Mouse (Mus musculus): ENCODE measurements around the gene Unk.

Gene Unk

DNA sequence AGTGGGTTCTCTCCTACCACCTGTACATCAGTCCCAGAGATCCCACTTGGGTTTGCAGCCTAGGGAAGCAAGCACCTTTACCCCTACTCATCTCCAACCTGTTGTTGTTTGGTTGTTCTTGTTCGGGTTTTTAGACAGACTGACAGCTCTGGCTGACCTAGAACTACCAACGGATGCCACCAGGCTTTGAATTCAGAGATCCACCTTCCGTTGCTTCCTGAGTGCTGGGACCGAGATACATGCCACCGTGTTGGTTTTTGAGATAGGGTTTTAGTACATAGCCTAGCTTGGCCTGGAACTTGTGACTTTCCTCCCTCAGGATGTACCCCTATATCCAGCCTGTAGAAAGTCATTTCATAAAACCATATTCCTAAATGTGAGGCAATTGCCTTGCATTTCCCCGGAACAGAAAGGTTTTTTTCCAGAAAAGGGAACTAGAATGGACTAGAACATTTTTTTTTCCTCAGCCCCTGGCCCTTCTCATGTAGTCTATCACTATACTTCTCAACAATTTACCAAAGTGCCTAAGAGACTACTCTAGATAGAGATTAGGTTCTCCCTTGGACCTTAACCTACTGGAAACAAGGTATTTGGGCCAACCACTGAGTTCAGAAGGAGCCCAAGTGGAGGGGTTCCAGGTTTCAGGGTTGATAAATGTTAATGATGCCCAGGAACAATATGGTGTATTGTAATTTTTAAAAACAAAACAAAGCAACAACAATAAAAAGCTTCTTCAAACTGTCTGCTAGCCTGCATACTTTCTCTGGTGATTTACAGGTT is 846 bp upstream of the Unk start:
- DNase-seq (ENCODE audit: low spot score in 2 of 2): no peak

DNA sequence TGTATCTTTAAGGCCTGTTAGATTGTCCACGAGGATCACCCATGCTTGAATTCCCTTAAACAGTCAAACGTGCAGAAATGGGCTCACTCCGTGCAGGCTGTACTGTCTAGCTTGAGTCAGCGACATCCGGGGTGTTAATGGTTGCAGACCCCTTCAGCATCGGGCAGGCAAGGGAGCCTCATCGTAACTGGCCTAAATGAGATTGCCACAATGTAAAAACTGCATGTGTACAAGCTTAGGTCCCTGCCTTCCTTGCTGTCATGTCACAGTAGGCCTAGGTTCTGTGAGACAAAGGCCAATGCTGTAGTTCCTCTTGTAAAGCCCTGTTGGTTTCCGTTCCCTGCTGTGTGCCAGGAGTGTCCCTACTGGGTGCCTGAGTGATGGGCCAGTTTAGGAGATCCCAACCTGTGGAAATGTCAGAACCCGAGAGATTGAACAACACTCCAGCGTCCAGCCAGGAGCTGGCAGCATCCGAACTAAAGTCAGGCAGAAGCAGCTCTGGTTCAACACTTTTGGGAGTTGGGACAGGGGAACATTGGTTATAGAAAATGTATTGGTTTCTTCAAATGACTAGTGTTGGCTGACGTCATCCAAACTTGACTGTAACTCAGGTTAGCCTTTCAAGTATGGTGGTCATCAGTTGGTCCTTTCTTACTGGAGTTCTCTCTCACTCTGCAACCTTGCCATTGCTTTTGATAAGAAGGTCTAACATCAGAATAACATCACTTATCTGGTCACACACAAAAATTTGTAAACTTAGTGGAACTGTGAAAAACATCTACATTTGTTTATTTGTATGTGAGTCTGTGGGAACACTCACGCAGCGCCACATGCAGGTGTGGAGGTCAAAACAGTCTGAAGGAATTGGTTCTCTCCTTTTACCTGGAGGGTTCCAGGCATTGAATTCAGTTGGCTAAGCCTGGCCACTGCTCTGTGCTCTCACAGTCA is 1.1 kb downstream of the Unk start:
- DNase-seq (ENCODE audit: low spot score in 2 of 2): peak; percentile 60 to 68

DNA sequence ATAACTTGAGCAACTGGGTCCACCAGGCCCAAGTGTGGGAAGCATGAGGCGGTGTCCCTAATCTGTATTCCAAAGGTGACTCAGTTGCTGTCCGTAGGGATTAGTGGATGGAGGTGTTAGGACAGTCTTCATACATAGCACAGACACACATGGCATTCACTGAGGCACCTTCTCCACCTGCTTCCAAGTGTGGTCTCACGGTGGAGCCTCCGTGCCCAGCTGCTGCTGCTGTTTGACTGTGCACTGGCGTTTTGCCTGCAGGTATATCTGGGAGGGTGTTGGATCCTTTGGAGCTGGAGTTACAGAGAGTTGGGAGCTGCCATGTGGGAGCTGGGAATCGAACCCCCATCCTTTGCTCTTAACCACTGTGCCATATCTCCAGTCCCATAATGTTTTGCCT is 4.5 kb downstream of the Unk start:
- no peak for DNase-seq (ENCODE audit: low spot score in 2 of 2)

DNA sequence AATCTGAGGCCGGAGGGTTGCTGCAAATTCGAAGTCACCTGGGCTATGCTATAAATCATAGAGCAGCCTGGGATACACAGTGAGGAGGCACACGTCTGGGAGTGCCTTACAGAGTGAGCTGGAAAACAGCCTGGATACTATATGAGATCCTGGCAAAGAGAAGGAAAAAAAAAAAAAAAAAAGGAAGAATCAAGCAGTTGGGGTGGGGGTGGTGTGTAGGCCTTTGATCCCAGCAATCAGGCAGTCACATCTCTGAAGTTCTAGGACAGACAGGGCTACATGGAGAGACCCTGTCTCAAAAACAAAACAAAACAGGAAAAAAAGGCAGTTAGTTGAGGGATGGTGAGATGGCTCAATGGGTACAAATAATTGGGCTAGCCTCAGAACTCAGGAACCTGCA is 6.5 kb downstream of the Unk start:
- DNase-seq (ENCODE audit: low spot score in 2 of 2): no peak

DNA sequence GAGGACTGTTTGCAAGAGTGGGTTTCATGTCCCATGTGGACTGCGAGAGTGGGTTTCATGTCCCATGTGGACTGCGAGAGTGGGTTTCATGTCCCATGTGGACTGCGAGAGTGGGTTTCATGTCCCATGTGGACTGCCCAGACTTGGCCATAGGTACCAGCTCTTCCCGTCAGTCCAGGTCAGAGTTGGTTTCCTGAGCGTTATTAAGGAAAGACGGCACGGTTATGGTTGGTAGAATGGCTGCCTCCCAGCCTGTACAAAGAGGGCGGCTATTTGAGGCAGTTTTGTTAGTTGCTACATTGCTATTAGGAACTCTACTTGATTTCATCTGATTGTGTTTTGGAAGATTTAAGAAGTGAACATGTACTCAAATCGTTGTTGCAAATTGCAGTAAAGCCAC is 7.7 kb downstream of the Unk start:
- DNase-seq (ENCODE audit: low spot score in 2 of 2): no peak

DNA sequence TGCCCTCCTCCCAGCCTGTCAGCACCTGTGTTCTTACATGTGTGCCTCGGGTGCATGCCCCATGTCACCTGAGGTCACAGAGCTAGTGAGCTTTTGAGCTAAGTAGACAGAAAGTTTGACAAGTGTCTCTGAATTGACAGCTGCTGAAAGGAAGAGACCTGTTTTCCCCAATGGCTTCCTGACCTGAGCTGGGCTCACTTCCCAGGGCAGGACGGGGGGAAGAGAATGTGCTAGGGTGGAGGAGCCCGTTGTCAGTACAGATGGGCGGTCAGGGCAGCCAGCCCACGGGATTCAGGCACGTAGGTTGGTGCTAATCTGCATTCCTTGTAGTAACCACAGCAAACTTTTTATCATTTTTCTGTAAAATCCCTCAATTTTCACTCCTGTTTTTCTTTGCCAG is 10.5 kb downstream of the Unk start:
- DNase-seq (ENCODE audit: low spot score in 2 of 2): no peak

DNA sequence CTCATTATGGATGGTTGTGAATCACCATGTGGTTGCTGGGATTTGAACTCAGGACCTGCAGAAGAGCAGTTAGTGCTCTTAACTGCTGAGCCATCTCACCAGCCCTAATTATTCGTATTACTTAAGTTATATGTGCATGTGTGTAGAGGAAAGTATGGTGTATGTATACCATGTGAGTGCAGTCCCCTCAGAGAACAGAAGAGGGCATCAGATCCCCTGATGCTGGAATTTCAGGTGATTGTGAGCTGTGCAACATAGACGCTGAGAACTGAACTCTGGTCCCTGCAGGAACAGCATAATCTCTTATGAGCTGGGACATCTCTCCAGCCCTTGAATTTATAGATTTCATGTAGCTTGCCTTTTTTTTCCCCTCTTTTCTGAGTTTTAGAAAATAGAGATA is 11.7 kb downstream of the Unk start:
- DNase-seq (ENCODE audit: low spot score in 2 of 2): no peak

DNA sequence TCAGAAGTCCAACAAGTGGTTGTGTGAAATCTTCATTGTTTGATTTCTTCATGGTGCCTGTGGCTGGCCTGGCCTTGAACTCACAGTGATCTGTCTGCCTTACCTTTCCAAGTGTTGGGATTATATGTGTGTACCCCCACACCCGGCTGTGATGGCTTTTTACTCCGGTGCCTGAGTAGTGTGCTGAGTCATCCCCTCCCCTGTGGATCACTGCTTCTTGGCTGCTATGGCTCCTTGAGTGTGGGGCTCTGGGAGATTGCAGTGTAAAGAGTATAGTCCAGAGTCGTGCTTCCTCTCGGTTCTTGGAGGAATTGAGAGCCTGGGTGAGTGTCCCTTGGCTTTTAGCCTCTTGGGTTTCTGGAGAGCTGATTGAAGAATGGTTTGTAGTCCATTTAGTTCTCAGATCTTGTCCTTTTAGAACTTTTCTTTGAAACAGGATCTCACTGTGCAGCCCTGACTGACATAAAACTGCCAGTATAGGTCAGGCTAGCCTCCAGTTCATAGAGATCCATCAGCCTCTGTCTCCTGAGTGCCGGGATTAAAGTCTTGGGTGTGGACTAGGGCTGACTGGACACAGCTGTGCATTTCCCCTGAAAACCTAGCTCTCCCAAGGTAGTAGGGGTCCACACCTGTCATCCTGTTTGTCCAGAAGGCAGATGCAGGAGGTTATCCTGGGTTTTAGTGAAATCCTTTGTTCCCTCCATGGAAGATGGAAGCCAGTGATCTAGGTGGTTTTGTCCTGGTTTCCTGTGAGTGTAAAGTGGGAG is 12.4 kb downstream of the Unk start:
- DNase-seq (ENCODE audit: low spot score in 2 of 2): no peak

DNA sequence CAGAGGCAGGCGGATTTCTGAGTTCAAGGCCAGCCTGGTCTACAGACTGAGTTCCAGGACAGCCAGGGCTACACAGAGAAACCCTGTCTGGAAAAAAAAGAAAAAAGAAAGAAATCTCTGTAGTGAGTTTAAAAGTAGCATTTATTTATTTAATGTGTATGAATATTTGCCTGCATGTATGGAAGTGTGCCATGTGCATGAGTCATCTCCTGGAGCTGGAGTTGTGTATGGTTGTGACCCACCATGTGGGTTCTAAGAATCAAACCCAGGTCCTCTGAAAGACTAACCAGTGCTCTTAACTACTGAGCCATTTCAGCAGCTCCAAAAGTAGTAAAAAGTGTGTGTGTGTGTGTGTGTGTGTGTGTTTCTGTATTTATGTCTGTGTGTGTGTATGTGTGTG is 13.2 kb downstream of the Unk start:
- no peak for DNase-seq (ENCODE audit: low spot score in 2 of 2)

DNA sequence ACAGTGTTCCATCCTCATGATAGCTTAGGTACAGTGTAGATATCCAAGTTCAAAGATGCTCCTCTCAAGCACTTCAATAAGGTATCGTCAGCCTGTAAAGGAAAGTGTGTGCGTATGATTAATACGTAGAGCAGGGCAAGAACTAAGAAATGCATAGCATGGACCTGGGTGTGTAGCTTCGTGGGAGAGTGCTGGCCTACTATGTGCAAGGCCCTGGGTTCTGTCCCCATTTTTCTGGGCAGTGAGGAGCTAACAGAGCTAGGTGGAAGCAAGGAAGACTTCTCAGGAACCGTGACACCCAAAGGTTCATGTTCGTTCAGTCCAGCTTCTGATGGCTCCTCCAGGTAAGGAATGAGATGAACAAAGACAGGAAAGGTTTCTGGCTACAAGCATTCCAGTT is 15.1 kb downstream of the Unk start:
- no peak for DNase-seq (ENCODE audit: low spot score in 2 of 2)

DNA sequence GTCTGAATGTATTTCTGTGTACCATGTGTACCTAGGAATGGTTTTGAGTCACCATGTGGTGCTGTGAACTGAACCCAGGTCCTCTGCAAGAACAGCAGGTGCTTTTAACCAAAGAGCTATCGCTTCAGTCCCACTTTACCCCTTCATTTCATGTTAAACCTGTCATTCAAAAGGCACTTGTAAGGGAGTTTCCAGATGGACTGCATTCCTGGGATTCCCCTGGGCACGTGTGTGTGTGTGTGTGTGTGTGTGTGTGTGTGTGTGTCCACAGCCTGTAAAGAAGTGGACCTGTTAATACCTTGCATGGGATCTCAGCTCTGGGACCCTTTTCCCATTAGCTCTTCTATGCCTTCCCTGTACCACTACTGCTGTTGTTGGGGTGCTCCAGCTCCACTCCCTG is 19.5 kb downstream of the Unk start:
- no peak for DNase-seq (ENCODE audit: low spot score in 2 of 2)

DNA sequence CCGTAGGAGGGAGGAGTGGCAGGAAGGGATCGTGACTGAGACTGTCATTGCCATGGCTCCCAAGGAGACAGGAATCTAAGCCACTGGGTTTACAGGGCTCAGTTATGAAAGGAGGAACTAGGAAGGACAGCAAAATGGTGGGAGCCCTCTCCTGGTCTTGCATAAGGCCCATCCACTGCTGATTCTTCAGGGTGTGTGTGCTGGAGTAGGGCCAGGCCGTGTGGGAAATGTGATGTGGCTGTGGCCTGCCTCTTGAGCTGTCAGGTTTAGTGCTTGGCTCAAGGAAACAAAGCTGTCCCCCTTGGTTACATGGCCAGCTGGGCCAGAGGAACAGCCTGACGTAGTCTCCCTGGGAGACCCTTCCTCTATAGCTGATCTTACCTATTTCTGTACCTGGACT is 20.1 kb downstream of the Unk start:
- no peak for DNase-seq (ENCODE audit: low spot score in 2 of 2)

DNA sequence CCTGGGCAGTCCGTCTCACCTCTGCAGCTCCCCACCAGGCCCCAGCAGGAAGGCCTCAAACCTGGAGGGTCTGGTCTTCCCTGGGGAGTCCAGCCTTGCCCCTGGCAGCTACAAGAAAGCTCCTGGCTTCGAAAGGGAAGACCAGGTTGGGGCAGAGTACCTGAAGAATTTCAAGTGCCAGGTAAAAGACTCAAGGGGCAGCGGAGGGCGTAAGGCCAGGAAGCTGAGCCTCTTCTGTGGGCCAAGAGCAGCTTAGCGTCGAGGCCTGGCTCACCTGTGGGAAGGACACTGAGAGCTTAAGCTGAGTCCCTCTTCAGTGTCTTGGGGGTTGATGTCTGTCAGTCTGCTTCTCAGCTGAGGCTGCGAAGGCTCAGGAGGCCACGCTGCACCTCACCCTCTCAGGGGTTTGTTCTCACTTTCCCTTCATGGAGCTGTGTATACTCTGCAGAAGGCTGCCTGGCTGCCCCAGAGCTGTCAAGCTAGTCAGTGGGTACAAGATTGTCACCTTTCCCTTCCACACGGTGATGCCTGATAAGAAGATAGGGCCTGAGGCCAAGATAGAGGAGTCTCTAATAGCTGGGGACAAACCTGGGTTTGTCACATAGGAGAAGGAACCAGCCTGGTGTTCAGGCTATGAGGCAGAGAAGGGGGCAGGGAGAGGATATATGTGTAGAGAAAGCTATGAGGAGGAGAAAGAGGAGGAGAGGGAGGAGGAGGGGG is 23.5 kb downstream of the Unk start:
- DNase-seq (ENCODE audit: low spot score in 2 of 2): no peak

DNA sequence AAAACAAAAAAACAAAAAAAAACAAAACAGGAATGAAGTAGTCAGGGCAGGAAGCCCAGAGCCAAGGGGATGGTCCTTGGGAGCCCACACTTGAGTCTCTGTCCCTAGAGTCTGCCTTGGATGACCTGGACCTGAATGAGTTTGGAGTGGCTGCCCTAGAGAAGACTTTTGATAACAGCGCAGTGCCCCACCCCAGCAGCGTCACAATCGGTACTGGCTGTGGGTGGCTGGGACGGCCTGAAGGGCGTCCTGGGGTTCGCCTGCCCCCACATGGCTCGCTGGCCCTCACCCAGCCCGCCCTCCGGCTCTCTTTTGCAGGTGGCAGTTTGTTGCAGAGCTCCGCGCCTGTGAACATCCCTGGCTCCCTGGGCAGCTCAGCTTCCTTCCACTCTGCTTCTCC is 25.8 kb downstream of the Unk start:
- no peak for DNase-seq (ENCODE audit: low spot score in 2 of 2)

DNA sequence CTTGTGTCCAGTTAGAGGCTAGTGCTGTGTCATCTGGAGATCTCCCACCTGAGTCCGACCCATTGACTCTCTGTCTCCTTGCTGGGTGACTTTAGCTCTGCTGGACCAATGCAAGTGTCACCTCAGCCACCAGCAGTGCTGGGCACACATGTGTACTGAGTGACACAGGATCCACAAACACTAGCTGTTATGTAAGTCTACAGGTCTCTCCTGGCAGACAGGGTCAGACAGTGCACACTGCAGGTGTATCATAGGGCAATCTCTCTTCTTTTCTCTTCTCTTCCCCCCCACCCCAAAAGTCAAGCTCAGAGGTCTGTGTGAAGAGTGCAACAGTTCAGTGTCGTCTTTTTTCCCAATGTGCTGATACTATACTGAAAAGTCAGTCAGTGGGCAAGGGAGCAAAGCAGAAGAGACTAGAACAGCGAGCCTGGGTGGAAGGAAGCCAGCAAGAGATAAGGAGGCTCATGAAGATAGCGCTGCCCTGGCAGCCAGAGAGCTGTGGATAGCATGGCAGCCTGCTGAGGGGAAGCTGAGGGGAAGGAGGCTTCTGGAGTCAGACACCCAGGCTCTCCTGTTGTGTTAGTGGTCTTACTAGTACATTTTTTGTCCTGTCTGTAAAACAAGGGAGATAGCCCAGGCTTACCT is 27.2 kb downstream of the Unk start:
- no peak for DNase-seq (ENCODE audit: low spot score in 2 of 2)

DNA sequence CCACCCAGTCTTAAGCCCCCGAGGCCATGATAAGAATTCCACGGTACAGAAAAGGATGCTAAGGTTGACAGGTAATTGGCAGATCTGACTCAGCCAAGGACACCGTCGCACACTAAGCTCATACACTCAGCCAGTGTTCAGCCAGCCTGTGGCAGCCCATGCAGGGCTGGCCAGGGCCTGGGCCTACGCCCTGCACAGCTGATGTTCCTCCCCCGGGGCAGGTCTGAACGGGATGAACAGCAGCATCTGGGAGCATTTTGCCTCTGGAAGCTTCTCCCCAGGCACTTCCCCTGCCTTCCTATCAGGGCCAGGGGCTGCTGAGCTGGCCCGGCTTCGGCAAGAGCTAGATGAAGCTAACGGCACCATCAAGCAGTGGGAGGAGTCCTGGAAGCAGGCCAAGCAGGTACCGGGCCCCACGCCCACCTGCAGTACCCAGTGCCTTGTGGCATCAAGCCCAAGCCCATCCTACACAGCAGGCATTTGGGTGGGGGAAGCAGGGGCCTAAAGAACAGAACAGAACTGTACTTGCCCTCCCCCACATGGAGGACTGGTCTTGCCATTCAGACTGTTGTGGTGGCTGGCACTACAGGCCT is 28.0 kb downstream of the Unk start:
- DNase-seq (ENCODE audit: low spot score in 2 of 2): no peak

DNA sequence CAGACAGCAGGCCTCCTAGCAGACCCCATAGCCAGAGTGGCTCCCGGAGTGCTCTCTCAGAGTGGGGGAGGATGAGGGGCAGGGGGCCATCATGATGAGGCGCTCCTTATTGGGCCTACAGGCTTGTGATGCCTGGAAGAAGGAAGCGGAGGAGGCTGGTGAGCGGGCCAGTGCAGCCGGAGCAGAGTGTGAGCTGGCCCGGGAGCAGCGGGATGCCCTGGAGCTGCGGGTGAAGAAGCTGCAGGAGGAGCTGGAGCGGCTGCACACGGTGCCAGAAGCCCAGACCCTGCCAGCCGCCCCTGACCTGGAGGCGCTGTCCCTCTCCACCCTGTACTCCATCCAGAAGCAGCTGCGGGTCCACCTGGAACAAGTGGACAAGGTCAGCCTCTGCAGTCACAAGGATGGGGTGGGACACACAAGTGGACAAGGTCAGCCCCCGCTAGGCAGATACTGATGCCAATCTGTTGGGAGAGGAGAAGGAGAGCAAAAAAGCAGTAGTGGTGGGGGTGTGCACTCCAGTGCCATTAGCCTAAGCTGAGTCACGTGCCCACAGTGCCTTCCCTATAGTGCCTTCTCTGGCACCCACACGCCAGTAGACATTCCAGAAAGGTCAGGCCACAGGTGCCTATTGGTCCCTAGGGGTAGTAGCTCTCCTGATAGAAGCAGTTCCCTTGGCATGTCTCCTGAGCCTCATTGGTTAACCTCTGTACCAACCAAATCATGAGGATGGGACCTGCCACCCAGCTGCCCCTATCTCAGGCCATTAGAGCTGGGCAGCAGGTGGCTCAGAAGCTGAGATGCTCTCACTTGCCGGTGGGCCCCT is 29.0 kb downstream of the Unk start:
- no peak for DNase-seq (ENCODE audit: low spot score in 2 of 2)

DNA sequence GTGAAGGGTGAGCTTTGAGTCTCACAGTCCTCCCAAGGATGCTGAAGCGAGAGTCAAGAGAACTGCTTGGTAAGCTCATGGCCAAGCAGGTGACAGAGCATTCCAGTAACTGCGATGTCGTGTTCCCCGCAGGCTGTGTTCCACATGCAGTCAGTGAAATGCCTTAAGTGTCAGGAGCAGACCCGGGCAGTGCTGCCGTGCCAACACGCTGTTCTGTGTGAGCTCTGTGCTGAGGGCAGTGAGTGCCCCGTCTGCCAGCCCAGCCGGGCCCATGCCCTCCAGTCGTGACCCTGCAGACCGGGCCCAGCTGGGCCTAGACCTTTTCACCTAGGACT is 29.5 kb downstream of the Unk start:
- no peak for DNase-seq (ENCODE audit: low spot score in 2 of 2)

DNA sequence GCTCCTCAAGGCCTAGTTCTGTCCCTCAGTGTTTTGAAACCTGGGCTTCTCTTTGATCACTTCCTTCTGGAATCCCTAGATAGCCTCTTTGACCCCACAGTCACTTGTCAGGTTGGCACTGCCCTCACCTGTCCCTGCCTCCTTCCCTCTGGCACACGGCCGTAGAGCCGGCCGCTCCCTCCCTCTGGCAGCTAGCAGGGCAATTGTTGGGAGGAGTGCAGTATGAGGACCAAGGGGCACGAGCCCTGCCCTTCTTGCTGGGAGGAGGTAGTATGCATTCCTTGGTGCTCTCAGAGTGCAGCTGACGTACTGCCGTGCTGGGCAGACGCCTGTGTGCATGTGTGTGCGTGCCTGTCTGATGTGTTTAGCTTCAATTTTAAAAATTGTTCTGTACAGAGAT is 30.5 kb downstream of the Unk start:
- DNase-seq (ENCODE audit: low spot score in 2 of 2): no peak
